Mouse (Mus musculus) heart, adult 2 months (tissue): Measurements from ENCODE around the gene Fam221b.

Source experiments
- CTCF ChIP-seq: fragments of 200-600 bp; IDR thresholded peaks from 2 replicates; pipeline ENCODE4 v1.8.1; 2022; ENCODE audit warnings: antibody characterized with exemption, mild to moderate bottlenecking, moderate library complexity
- EP300 ChIP-seq: fragments of 200-500 bp; IDR thresholded peaks from 2 replicates; pipeline ENCODE4 v1.6.1; 2011; ENCODE audit warnings: low read depth, low read length, control low read depth; ENCODE audit not compliant: insufficient read depth

DNA sequence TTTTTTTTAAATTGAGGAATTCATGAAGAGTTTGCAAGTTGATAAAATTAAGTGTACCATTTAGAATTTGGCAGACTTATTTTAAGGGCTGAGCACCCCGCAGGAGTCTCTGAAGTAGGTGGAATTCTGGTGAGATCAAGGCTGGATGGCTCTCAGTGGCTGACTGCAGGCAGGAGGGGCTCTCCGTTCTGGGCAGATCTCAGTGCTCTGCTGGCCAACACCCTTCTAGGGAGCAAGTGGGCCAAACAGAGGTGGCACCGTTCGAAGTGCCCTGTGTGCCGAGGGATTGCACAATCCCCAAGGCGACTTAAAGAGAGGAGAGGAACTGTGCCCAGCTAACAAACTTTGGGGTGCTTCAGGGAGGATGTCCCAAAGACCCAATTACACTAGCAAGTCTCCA lies 40.9 kb upstream of the Fam221b start, which contains the start of gene Olfr71:
- no peak for TF ChIP-seq EP300
- TF ChIP-seq CTCF, result no peak
